Mouse (Mus musculus) cerebellum, postnatal 25 days (tissue): ENCODE results near the gene Tmem91.

Experiments used
- DNase-seq, 2 experiments: peaks; one replicate each; pipeline ENCODE4 v3.0.0; 2021; ENCODE audit warnings: mixed read lengths in 2 of 2

Tmem91 gene

DNA sequence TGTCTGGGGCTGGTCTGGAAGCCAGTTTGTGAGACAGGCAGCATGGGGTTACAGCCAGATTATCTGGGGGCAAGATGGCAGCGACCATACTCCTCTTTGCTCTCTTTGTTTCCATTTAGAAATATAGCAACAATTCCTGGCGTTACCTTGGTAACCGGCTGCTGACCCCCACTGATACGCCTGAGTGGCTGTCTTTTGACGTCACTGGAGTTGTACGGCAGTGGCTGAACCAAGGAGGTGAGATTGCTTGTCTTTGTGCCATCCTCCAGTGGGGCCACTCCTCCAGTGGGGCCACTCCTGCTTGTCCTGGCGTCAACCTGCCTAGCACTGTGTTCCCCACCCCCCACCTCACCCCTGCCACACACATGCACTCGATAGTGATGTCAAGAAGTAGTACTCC is 19.1 kb upstream of the Tmem91 start:
- DNase-seq: no peak

DNA sequence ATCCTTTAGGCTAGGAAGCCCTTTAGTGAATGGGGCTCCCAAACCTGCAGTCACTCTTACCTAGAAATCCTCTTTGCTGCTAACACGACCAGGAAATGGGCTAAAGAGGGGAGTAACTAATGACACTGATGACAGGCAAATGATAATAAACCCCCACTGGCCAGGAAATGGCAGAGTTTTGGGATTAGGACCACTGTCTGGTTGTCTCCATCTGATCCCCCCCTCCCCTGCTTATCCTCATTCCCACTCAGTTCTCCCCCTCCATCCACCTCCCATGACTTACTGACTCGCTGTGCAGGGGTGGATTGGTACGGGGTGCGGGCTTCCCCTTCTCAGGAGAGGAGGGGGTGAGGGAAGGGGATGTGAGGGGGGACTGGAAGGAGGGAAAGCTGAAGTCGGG is 15.1 kb upstream of the Tmem91 start:
- no peak for DNase-seq

DNA sequence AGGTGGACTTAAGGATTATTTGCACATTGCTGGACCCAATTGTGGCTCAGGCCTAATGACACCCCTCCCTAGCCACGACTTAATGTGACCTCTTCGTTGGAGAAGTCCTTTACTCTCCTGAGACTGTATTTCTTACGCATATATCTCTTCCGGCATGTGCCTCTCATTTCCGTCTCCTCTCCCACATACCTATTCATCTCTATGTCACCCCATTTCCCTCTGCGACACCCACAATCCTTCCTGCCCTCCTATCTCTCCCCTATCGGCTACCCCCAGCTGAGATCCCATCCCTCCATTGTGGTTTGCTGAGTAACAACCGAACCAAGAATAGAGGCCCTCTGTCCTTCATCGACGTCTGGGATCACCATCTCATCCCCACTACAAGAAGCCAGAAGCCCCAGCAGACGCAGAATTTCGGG is 14.6 kb upstream of the Tmem91 start:
- no peak for DNase-seq

DNA sequence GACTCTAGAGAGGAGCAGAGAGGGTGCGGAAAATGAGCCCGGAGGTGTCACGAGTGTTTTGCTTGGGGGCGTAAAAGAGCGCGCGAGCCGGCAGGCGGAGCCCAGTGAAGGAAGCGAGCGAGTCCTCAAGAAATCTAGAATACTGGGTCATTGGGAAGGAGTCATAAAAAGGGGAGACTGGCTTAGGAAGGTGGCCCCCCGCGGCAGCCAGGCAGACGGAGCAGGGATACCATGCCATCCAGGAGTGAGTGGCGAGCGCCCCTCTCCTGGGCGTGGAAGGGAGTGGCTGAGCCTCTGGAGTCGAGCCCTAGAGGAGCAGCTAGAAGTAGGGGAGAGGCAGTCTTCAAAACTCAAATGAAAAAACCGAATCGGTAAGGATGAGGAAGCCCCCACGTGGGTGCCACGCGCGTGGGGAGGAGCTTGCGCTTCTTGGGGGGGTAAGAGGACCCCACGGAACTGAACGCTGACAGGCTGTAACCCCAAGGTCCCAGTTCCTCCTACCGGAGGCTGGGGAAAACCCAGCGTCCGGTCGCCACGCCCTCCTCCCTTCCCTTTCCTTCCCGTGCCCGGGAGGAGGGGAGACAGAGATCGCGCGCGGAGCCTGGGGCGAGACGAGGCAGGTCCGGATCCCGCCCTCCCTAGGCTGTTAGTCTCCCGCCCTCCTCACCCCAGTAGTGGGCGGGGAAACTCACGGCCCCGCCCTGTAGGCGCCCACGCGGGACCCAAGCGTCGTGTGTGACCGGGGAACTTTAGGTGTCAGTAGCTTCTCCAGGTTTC is 14.0 kb upstream of the Tmem91 start:
- peak in 1 of 2 experiments; percentile 44 for DNase-seq

DNA sequence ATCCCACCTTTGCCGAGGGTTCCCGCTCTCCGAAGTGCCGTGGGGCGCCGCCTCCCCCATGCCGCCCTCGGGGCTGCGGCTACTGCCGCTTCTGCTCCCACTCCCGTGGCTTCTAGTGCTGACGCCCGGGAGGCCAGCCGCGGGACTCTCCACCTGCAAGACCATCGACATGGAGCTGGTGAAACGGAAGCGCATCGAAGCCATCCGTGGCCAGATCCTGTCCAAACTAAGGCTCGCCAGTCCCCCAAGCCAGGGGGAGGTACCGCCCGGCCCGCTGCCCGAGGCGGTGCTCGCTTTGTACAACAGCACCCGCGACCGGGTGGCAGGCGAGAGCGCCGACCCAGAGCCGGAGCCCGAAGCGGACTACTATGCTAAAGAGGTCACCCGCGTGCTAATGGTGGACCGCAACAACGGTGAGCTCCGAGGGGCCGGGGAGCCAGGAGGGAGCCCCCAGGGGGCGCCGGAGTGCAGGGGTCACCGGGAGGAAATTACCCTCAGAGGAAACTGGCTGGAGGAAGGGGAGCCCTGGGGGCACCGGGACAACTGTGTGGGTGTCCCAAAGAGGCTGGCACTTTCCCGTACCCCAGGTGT is 12.9 kb upstream of the Tmem91 start:
- peak in 1 of 2 experiments; percentile 51 for DNase-seq

DNA sequence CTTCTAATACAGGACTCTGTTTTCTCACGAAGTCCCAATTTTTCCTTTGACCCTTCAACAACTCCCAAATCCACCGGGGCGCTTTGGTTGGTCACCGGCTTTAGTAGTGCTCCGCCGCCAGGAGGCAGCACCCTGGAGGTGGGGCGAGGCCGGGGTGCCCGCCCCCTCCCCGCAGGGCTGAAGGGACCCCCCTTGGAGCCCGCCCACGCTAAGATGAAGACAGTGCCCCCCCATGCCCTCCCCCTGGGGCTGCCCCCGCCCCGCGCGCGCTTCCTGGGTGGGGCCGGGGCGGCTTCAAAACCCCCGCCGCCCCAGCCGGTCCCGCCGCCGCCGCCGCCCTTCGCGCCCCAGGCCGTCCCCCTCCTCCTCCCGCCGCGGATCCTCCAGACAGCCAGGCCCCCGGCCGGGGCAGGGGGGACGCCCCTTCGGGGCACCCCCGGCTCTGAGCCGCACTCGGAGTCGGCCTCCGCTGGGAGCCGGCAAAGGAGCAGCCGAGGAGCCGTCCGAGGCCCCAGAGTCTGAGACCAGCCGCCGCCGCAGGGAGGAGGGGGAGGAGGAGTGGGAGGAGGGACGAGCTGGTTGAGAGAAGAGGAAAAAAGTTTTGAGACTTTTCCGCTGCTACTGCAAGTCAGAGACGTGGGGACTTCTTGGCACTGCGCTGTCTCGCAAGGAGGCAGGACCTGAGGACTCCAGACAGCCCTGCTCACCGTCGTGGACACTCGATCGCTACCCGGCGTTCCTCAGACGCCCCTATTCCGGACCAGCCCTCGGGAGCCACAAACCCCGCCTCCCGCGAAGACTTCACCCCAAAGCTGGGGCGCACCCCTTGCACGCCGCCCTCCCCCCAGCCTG is 11.9 kb upstream of the Tmem91 start, which contains the start of gene Tgfb1:
Gene Tgfb1, plus strand, starts transcription at position 323 of the 852 bp plus-strand sequence.
- DNase-seq: peak in 1 of 2 experiments; percentile 55

DNA sequence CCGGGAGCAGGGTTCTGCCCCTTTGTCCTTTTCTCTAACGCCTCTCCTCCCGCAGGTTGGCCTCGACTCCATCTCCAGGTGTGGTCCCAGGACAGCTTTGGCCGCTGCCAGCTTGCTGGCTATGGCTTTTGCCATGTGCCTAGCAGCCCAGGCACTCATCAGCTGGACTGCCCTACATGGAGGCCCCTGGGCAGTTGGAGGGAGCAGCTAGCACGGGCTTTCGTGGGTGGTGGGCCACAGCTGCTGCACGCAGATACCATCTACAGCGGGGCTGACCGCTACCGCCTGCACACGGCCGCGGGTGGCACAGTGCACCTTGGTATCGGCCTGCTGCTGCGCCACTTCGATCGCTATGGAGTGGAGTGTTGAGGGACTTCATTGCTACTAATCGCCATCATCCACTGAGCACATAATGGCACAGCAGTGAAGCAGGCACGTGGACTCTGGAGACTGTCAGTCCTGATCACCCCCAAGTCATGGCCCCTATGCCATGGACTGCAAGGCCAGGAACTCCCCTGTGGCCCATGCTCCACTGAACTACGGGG is 11.0 kb upstream of the Tmem91 start:
- DNase-seq: no peak

DNA sequence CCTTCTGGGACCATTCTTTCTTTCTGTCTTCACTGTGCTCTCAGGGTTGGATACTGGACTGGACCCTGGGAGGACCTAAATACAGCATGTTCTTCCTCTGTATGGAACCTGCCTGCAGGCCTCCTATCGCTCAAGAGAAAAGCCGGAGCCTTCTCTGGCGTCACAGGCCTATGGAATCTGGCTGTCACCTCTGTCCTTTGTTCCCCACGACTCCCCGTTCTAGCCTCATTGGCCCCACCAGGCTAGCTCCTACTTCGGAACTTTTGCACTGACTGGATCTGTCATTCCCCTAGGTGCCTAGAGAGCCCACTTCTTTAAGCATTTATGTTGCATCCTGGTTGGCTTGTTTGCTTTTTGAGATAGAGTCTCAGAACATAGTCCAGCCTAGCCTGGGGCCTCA is 9.7 kb upstream of the Tmem91 start:
- no peak for DNase-seq

DNA sequence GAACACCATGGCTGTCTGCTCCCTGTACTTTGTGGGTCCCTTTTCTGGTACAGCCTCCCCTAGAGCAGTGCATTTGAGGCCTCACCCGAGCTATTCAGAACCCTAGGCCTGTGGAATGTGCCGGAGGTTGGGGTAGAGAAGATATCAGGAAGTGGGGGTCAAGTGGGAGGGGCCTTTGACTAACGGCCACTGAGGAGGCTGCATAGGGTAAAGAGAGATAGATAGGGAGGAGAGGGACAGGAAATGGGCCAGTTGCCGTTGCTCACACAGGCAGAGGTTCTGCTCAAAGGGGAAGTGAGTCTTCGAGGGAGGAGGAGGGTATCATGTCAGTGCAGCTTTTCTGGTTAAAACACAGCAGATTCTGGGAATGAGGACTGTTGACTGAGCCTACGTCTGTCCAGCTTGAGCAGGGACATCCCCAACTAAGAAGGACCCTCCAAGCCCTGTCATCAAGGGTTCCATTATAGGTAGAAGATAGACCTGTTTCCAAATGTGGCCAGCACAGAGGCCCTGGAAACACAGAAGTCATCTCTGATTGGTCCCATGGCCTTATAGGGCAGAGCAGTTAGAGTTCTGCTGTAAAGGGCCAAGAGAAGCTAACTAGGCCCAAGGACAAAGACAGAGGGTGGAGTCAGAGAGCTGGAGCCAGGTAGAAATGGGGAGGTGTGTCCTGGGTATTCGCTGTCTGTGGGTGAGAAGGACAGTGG is 8.7 kb upstream of the Tmem91 start:
- no peak for DNase-seq

DNA sequence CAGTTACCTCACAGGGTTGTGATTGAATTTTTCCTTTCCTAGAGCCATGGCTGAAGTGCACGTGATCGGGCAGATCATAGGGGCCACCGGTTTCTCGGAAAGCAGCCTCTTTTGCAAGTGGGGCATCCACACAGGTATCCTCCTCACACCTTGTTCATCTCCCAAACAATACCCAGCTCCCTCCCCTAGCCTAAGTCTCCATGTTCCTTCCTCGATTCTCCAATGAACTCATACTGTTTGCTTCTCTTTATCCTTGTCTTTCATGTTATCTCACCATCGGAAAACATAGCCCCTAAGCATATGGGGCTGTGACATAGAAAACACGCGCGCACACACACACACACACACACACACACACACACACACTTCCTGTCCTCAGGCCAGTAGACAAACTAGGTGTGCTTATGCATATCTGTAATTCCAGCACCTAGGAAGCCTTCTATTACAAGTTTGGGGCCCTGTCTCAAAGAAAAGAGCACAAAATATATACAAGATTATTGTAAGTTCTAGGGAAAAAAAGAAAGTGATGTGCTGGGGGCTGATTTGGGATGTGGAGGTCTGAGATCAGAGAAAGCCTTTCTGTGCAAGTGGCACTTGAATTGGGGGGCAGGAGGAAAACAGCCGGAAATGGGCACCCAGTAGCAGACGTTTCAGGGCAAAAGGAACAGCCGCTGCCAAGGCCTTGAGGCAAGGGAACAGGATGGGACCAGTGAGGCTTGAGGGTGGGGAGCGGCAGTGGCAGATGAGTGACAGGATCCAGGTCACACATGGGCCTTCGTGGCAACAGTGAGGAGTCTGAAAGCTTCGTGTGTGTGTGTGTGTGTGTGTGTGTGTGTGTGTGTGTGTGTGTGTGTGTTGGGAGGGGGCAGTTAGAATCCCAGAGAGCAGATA is 6.6 kb upstream of the Tmem91 start:
- DNase-seq: no peak

DNA sequence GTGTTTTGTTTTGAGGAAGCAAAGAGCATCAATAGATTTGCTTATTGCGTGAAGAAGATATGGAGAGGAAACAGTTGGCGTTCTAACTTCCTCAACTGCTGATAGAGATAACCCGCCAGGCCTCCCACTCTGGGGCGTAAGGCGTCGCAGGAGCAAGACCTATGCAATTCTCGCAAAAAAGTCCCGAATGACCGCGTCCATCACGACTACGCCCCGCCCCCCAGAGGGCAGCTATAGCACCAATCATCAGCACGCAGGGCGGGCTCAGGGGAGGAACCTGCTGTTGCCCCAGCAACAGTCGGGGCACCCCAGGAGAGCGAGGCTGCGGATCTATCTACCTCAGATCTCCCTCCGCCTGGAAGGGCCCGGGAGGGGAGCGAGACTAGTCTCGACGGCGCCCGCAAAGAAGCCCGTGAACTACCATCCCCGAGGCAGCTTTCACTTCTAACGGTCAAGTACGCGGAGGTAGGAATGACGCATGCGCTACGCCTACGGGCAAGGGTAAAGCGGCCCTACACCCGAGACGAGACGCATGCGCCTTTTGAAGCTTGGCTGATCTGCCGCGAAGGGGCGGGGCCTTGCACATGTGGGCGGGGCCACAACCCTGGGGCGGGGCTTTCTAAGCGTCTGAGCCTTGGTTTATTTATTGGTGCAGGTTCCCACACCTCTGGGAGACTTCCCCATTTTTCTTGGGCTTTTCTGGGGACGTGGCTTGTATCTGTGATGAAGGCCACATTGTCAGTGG is 5.7 kb upstream of the Tmem91 start, which contains the start of gene B9d2:
Gene B9d2, plus strand, starts transcription at position 267 of the 745 bp plus-strand sequence.
- peak; percentile 94 to 95 for DNase-seq

DNA sequence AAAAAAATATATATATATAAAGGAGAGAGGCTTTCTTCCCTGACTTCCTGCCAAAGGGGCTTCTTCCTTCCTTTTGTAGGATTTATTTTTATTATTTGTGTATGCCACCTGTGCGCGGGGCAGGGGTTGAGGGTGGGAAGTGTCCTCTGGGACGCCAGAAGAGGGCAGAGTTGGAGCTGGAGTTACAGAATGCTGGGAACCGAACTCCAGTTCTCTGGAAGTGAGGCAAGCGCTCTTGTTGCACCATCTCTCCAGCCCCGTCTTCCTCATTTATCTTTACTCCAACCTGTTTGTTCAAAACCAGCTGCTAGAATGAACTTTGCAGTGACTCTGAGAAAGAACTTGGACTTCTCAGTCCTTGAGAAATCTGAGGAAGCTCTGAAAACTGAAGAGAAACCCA is 5.0 kb upstream of the Tmem91 start:
- DNase-seq: no peak

DNA sequence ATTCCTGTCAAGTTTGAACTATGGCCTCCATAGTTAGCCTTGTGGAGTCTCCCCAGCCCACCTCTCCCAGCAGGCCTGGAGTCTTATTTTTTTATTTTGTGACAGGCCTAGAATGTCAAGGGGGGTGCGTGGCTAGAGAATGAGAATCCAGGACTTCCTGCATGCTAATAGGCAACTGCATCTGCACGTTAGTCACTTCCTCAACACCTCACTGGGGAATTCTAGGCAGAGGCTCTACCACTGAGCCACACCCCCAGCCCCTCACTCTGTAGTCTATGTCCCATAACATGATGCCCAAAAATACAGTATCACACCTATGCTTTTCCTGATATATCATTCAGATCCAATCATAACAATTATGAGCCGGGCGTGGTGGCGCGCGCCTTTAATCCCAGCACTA is 2.0 kb upstream of the Tmem91 start:
- no peak for DNase-seq

DNA sequence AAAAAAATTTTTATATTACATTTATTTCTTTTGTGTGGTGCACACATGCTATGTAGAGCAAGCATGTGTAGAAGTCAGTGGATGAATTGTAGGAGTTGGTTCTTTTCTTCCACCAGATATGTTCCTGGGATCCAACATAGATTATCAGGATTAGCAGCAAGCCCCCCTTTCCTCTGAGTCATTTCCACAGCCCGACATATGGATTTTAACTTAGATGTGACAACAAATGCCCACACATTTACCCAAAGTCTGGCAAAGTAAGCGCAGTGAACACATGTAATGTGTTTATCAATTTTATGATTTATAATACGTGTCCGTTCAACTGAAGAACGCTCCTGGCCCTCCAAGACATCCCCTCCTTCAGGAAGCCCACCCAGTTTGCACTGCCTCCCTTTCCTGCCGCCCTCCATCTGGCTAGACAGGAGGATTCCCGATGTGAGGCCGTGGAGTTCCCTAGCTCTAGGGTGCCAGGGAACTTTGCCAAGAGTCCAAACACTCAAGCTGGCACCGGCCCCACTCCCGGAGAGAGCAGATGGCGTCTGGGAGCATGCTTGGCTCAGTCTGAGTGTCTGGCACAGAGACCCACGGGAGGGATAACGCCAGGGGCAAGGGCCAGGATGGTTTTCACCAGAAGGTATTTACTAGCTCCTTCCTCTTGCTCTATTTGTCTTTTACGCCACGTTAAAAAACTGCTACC is 1.3 kb upstream of the Tmem91 start:
- peak; percentile 100 for DNase-seq

DNA sequence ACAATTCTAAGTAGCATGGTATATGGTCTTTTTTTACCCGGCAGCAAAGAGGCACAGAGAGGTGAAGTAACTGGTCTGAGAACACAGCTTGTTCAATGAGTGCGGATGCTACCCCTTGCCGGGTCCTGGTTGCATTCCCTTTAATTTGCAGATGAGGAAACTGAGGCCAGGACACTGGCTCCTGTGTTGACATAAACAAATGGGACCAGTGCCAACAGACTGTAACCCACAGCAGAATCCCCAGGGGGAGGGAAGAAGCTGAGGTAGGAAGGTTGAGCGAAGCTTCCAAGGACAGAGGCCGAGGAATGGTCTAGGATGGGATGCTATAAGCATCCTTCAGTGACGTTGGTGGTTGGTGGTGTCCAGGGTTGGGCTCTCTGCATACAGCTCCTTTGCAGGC is 439 bp upstream of the Tmem91 start:
- no peak for DNase-seq

DNA sequence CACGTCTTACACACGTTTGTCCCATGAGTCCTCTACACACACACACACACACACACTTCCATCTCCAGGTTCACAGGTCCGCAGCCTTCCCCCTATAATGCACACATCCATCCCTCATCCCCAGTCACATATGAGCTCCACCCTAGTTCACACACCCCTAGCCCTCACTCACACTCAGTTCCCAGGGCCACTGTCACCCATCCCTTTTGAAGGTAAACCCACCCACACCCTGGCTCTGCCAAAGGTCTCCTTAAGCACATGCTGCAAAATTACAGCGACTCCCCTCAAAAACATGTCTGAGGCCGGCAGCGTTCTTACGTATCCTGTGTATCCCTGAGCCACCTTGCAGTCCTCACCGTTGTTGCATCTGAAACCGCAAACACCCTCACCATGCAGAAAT is 669 bp downstream of the Tmem91 start:
- DNase-seq: no peak

DNA sequence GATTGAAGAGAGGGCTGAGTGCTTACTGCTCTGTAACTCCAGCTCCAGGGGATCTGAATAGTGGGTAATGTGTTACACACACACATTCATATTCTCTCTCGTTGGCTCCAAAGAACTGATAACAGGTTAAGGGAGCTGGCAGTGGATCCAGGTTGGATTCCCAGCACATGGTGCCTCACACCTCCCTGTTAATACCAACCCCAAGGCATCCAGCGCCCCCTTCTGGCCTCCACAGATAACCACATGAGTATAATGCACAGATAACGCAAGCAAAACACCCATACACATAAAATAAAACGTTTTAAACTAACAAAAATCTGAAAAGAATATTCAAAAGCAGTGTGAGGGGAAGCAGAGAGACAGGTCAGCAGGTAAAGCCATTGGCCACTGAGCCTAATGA is 2.5 kb downstream of the Tmem91 start:
- DNase-seq: no peak

DNA sequence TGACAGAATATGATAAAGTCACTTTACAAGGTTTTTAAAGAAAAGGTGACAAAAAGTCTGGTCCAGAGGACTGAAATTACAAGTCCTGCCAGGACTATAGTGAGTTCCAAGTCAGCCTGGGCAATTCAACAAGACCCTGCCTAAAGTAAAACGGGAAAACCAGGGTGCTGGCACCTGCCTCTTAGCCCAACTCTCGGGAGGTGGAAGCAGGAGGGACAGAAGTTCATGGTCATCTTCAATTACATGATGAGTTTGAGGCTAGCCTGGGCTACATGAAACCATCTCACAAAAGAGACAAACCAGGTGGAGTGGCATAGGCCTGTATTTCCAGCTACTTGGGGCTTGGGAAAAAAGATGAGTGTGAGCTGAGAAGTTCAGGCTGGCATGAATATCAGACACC is 3.3 kb downstream of the Tmem91 start:
- no peak for DNase-seq

DNA sequence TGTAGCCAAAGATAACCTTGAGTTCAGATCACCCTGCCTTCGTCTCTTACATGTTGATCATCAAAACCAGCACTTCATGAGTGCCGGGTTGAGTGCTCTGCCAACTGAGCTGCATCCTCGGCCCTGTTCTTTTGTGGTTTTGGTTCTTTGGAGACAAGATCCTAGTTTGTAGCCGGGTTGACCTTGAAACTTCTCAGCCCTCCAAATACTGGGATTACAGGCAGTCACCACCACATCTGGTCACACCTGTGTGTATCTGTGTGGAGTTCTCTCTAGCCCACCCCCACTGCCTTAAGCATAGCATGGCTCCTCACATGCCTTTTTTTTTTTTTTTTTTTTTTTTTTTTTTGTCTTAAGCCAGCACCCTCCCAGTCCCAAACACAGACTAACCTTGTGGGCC is 4.9 kb downstream of the Tmem91 start:
- DNase-seq: no peak

DNA sequence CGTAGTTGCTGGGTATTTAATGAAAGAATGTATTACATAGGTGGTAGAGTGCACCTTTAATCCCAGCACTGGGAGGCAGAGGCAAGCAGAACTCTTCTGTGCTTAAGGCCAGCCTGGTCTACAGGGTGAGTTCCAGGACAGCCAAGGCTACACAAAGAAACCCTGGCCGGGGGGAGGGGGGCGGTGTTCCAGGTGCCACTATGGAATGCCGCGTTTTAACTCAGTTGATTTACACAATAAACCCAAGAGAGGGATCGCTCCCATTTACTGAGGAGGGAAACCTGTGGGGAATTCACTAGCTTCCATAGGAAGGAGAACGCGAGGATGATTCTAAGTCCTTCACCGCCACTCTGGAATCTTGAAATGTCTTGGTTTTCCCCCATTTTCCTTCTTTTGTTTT is 5.3 kb downstream of the Tmem91 start:
- DNase-seq: no peak
